Mouse (Mus musculus) brain, adult 2 months (tissue): ENCODE results near the gene Rad23b.
A peak's percentile ranks its signal among the peaks of the same experiment; 100 is the strongest.

Experiments used
- DNase-seq: peaks from one replicate; pipeline ENCODE4 v3.0.0; 2011; ENCODE audit warnings: low read depth, low spot score

Gene Rad23b

GRCm38 (mm10) chr4:55355845-55356244, 6.0 kb downstream of the Rad23b start:
- DNase-seq = no peak

- no peak for DNase-seq
Observed at GRCm38 (mm10) chr4:55356726-55357125, 6.9 kb downstream of the Rad23b start.

GRCm38 (mm10) chr4:55363866-55364265, 14.0 kb downstream of the Rad23b start:
- DNase-seq = no peak

GRCm38 (mm10) chr4:55364374-55364773, 14.5 kb downstream of the Rad23b start:
- no peak for DNase-seq

- DNase-seq = no peak
Observed at GRCm38 (mm10) chr4:55366014-55366413, 16.2 kb downstream of the Rad23b start.

- DNase-seq = no peak
Observed at GRCm38 (mm10) chr4:55370127-55370526, 20.3 kb downstream of the Rad23b start.

- DNase-seq = peak; percentile 15
Observed at GRCm38 (mm10) chr4:55371355-55371754, 21.5 kb downstream of the Rad23b start.

GRCm38 (mm10) chr4:55382350-55382749, 32.5 kb downstream of the Rad23b start:
- no peak for DNase-seq

GRCm38 (mm10) chr4:55386768-55387167, 36.9 kb downstream of the Rad23b start:
- no peak for DNase-seq

- DNase-seq = no peak
Observed at GRCm38 (mm10) chr4:55391480-55391879, 41.6 kb downstream of the Rad23b start.

- no peak for DNase-seq
Observed at GRCm38 (mm10) chr4:55392445-55392844, 42.6 kb downstream of the Rad23b start.

GRCm38 (mm10) chr4:55397911-55398762, 48.3 kb downstream of the Rad23b start:
- peak; percentile 20 for DNase-seq

- no peak for DNase-seq
Observed at GRCm38 (mm10) chr4:55398901-55399300, 49.1 kb downstream of the Rad23b start.

GRCm38 (mm10) chr4:55405329-55405728, 55.5 kb downstream of the Rad23b start:
- DNase-seq = no peak

GRCm38 (mm10) chr4:55406558-55406957, 56.7 kb downstream of the Rad23b start:
- no peak for DNase-seq

- DNase-seq = peak; percentile 89
Observed at GRCm38 (mm10) chr4:55408081-55408480, 58.2 kb downstream of the Rad23b start.

- no peak for DNase-seq
Observed at GRCm38 (mm10) chr4:55409025-55409424, 59.2 kb downstream of the Rad23b start.

- peak; percentile 60 for DNase-seq
Observed at GRCm38 (mm10) chr4:55409578-55410224, 59.9 kb downstream of the Rad23b start.

GRCm38 (mm10) chr4:55415864-55416263, 66.0 kb downstream of the Rad23b start:
- DNase-seq = peak; percentile 67

- no peak for DNase-seq
Observed at GRCm38 (mm10) chr4:55426250-55426649, 76.4 kb downstream of the Rad23b start.
